Mouse (Mus musculus) R1 (cell line): ENCODE results near the gene Fads3.
A peak's percentile ranks its signal among the peaks of the same experiment; 100 is the strongest.

Experiments used
- DNase-seq: peaks from one replicate; pipeline ENCODE4 v3.0.0-alpha.2; 2018; ENCODE audit warnings: low read depth, low spot score

The Fads3 gene

DNA sequence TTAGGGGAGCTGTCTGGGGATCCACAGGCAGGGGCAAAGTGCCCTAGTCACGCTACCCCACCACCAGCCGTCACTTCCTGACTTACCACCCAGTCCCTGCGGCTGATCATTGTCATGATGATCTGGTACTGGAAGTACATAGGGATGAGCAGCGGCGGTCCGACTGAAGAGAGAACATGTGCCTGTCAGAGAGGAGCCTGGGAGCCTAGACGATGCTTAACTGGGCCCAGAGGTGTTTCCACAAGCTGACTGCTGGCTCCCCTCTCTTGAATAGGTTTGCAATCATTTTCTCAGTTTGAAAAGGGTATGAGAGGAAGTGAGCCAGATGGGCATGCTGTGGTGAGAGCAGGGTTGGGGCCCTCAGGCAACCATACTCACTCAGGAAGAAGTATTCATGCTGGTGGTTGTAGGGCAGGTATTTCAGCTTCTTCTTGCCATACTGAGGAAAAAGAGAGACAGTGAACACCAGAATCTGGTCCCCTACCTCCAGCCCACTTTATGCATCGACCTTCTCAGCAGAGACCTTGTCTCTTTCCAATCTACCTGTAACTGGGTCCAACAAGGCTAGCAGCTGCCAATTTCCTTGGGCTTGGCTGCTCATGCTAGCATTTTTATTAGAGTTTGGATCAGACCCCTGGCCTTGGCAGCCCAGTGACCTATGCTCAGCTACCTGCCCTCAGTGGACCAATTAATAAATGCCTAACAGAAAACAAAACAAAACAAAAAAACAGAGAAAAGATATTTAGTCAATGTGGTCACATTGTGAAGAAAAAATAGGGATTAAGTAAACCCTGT lies 29.0 kb downstream of the Fads3 start:
- peak; percentile 13 for DNase-seq

DNA sequence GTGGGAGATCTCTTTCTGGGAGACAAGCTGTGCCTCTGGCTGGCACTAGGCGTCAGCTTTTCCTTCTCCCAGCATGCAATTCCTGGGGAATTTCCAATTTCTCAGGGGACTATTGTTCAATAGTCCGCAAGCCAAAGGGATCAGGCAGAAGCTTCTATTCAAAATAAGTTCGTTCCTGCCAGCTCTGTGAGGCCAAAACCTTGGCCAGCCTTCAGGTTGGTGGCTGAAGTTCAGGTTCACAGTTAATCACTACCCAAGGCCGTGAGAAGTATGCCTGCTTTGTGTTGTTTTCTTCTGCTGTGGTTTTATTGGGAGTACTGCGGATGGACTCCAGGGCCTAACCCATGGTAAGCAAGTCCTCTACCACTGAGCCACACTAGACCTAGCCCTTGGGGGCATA lies 29.8 kb downstream of the Fads3 start:
- peak; percentile 28 for DNase-seq

DNA sequence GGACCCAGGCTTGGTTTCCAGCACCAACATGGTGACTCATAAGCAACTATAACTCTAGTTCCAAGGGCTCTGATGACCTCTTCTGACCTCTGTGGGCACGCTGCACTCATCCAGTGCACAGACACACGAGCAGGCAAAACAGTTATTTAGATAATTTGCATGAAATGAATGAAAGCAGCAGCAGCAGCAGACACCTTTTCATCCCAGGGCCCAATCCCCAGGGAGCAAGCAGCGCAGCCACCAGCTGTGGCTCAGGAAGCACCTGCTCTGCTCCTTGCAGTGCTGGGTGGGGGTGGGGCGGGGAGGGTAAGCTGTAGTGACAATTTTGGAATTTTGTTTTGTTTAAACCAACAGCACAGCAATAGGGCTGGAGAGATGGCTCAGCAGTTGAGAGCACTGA lies 30.5 kb downstream of the Fads3 start:
- peak; percentile 64 for DNase-seq

DNA sequence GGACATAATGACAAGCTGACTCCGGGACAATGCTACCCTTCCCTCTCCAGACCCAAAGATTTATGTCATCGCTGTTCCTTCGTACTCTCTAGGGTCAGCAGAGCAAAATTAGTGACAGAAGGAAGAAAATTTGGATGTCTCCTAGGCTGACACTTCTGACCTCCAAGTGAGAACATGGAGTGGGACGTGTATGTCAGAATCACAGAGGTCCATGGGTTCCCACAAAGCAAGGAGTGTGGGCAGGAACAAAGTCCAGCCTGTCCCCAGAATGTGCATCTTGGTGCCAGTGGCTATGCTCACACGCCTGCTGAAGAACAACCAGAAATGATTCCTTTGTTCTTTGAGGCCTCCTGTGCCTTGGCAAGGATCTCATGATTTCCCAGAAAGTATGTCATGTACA lies 31.8 kb downstream of the Fads3 start:
- no peak for DNase-seq

DNA sequence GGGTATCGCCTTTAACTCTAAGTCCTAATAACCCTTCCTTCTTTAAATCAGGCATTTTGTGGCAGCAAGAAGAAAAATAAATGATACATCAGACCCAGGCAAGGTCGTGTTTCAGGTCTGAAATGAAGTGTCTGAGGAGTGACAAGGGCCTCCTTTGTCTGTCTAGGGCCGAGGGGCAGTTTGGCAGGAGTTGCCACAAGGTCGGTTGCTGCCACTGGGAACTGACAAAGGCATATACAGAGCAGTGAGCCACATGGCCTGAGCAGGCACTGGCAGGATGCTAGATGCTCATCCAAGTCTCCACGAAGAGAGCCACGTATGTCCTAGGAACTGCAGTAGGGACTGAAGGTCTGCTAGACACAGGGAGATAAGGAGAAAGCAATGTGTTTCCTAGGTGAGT lies 37.0 kb downstream of the Fads3 start:
- no peak for DNase-seq

DNA sequence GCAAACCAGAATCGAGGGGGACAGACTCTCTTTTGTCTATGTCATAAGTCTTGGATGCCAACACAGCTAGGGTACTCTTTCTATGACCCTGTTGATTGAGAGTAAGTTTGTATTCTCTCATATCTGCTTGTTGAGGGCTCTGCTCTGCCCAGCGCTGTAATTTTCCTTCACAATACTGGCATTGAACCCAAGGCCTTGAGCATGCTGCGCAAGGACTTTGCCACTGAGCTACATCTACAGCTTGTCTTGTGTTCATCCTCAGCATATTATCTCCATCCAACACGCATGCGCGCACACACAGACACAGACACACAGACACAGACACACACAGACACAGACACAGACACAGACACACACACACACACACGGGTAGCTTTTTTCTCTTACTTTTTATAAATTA lies 39.0 kb downstream of the Fads3 start:
- no peak for DNase-seq

DNA sequence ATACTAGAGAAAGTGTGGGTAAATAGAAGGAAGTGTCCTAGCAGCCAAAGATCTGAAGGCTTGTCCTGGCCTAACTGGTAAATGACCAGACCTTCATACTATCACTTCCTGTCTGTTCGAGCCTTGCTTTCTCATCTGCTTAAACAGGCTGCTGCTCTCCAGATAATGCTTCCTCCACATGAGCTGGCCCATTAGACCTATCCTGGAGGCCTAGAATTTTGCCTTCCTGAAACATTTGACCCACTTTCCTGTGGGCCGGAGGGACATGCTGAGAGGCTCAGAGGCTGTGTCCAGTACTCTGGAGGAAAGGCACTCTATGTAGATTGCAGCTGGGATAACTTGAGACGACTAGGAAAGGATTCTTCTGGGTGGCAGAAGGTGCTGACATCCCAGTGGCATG lies 40.7 kb downstream of the Fads3 start:
- DNase-seq = no peak

DNA sequence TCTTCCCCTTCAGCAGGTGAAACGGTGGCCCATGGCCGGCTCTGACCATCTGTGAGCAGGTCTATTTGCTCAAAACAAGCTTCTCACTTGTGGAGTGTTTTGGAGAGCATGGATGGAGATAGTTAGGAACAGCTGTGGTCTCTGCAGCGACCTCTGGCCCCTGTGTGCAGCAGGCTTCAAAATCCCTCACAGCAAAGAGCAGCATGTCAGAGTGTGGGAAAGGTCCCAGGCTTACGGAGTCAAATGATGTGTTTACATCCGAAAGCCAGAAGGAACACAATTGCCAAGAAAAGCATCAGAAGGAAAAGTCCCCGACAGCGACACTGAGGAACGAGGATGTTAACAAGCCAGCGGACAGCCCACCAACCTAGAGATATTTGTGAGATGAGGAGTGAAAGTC lies 44.1 kb downstream of the Fads3 start:
- no peak for DNase-seq

DNA sequence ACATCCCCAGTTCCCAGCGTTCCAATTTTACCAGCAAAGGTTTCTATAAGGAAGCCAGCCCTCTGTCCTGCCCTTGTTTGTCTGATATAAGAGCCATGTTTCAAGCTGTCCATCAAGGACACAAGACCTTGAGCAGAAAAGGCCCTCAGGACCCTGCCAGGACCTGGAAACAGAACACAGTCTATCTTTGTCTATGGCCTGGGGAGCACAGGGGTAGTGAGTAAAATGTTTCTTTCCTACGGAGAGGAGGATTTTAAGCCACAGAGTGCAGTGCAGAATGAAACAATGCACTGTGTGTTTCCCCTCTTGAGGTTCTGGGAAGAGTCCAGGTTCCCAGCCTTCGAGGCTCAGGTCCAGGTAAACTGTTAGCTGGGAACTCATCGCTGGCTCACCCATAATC lies 45.6 kb downstream of the Fads3 start:
- DNase-seq = no peak

DNA sequence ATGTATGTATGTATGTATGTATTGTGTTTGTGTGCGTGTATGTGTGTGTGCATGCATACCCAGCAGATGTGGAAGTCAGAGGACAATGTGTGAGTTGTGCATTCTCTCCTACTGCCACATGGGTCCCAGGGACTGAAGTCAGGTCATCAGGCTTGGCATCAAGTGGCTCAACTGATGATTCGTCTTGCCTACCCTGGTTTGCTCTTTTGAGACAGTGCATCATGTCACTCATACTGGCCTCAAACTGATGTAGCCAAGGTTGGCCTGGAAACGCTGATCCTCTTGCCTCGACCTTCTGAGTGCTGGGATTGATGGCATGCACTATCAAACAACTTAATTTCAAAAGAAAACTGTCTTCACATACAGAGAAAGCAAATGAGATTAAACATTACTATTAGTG lies 52.5 kb downstream of the Fads3 start:
- DNase-seq = no peak

DNA sequence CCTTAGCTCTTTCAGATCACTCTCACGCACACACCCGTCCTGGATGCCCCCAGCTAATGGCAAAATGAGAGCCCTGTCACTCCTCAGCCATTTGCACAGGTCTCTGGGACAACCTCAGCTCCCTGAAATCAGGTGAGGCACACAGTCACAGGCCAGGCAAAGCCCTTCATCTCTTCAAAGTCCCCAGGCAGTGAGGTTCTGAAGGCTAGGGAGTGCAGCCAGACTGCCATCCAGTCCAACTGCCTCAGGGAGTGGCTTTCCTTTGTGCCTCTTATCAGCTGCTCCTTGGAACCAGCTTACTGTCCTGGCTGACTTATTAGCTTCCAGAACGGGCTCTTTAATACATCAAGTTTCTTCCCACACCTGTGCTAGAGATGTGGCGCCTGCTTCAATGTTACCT lies 53.3 kb downstream of the Fads3 start:
- no peak for DNase-seq

DNA sequence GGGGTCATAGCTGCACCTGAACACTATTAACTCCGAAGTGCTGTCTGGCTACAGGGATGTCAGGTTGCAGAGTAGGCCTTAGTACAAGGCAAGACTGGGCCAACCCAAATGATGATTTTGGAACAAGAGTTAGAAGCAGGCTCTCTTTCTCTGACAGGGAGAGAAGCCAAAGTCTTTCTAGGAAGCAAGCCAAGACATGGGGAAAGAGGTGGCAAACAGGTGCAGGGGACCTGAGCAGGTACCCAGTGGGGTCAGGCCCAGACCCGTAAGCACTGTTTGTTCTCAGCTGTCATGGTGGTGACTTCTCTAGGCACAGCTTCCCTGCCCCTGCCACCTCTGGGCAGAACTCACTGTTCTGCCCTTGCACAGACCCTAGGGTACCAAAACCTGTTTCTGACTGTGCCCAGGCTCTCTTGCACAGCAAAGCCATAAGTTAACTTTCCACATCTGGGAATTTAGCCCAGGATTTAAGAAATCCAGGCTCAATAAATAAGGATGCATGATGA lies 55.1 kb downstream of the Fads3 start:
- DNase-seq = no peak

DNA sequence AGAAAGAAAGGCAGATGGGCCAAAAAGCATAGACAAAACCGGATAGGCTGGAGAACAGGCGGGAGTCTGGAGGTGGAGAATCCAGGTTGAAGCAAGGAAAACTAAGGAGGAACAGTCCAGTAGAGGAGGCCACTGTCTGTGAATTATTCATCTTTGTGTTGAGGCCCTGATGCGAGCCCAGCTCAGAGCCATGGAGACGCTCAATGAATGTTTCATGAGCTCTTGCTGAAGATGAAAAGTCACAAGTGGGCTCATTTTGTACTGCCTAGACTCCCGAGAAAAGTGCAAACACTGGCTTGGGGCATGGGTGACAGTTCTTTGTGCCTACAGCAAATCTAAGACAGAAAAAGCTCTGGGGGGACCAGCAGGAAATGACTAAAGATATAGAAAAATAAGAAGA lies 56.5 kb downstream of the Fads3 start:
- no peak for DNase-seq

DNA sequence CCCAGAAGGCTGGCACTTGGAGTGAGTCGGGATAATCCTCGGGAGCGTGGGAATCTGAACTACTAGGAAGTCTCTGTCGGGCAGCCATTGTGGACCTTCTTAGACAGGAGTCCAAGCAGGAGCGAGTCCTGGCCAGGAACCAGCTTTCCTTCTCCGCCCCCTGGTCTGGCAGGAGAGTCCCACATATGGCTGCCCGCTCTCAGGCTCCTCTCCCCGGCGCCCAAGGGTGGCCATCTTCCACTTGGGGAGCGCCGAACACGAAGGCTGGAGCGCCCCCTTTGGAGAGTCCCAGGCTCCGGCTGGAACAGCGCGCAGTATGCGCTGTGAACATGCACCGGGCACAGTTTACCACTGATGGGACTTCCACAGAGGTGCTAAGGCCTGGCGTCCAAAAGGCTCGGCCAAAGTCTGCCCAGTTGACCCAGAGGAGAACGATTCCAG lies 59.3 kb downstream of the Fads3 start:
- DNase-seq = peak; percentile 78

DNA sequence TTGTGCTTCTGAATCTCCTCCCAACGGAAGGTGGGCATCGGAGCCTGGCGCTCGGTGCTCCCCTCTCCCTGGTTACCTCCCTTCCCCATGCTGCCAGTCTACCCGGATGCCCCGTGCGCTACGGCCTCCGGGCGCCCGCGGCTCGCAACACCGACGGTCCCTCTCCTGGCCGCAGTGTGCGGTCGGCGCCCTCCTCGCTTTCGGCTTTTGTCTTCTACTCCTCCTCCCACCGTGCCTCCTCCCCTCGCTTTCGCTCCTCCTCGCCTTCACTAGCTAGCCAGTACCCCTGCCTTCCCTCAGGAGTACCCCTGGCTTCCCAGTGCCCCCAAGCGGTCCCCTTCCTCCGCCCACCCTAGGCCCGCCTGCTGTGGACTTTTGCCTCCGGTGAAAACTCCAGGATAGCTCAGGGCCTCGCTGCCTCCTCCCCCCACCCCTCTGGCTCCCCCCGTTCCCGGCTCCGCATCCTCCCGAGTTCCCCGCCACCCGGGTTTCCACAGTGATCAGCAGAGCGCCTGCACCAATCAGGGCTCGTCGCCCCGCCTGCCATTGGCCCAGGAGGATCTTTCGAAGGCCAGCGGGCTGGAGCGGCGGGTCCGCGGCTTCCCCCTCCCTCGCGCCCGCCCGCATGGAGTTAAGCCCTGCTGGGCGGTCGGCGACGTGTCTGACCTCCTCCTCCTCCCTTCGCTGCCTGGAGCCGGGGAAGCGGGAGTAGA lies 60.1 kb downstream of the Fads3 start, which contains the start of gene Fads2:
Gene Fads2, minus strand, starts transcription at position 406 of the 713 bp plus-strand sequence.
- peak; percentile 92 for DNase-seq

DNA sequence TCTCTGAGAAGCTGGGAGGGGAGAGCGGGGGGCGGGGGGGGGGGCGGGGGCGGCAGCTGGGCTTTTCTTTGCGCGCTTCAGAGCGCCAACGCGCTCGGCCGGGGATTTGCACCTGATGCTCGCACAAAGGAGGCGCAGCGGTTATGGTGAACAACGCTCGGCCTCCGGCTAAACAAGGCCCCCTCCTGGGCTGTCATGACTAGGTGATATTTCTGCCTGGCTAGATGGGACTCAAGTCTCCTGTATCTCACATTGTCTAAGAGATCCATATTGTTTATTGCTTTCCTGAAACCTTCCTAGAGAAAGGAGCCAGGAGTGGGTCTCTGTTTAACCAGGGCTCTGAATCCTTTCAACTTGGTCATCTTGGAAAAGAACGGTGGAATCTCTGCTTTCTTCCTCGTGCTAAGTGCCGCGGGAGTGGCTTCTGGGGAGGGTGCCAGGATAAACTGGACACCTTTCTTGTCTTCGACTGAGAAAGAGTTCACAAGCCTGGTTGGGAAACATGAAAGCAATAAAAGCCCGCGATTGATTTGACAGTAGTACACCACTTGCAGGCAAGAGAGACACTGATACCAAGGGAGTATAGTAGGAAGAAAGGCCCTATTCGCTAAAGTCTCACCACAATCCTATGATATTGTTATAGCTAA lies 60.8 kb downstream of the Fads3 start:
- no peak for DNase-seq

DNA sequence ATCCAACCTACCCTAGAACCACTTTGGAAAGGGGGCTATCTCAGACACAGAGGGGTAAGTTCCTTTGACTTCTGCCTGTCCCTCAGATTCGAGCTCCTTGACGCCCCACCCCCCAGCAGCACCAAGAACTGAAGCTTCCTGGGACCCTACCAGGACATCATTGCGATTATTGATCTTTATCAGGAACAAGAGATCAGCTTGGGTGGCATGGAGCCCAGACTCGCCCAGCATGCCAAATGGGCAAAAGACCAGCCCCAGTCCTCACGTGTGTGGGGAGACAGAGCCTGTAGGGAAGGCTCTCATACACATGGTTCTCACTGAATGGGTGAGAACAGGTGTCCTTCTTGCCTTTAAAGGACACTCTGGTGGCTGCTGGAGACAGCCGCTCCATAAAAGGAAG lies 62.9 kb downstream of the Fads3 start:
- DNase-seq = no peak

DNA sequence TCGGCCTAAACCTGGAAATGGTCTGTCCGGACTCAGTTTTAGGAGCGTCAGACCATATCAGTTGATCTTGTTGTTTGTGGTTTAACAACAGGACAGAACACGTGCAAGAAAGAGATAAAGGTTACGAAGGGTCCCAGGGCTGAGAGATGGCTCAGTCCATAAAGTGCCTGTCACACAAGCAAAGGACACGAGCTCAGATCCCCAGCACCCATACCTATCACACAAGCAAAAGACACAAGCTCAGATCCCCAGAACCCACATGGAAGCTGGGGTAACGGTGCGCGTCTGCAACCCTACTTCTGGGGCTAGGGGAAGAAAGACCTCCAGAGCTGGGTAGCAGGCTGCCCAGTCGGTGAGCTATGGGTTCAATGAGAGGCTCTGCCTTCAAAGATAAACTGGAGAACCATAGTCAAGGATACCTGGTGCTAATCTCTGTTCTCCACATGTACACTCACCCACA lies 63.7 kb downstream of the Fads3 start:
- DNase-seq = no peak

DNA sequence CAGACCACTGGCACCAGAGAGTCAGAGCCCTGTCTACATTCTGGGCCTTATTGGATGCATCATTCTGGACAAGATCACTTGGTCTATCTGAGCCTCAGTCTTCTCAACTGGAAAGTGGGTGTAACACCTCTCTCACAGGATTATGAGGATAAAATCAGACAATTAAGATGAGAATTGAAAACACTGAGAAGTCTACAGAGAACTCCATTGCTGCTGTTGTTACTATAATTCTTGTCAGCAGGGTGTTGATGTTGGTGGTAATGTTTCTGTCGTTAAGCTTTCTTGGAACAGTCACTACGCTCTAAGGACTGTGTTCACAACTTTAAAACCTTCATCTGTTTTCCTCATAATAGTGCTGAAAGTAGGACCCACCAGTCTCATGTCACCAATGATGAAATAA lies 65.3 kb downstream of the Fads3 start:
- DNase-seq = no peak

DNA sequence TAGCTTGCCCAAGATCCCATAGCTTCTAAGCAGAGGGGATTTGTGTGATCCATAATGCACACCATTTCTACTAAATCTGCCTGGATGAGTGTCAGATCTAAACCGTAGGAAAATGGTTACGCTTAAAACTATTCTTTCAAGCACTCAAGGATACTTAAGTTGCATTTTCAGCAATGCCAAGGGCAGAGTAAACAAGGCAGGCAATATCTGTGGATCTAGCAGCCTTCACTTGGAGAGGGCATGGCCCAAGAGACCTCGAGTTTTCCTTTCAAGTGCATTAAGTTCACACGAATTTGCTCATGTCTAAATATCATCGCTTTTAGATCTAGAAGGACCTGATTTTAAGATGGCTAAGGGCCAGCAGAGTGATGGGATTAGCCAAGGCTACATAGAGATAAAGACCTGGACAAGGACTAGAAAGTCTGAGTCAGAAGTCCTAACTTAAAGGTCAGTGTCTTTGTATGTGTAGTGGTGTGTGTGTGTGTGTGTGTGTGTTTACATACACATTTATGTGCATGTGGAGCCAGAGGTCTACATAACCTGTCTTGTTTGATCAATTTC lies 65.8 kb downstream of the Fads3 start:
- no peak for DNase-seq

DNA sequence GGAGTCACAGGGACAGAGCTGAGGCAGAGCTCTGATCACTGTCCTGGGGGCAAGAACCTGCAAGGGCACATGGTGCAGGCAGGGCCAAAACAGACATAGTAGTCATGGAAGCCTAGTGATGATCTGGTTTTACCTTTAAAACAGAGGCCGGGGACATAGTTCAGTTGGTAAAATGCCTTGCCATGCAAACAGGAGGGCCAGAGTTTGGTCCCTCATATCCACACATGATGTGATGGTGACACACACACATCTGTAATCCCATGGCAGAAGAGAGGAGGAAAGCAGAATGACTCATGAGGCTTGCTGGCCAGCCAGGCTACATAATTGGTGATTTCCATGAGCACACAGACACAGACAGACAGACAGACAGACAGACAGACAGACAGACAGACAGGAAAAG lies 66.8 kb downstream of the Fads3 start:
- DNase-seq = no peak

DNA sequence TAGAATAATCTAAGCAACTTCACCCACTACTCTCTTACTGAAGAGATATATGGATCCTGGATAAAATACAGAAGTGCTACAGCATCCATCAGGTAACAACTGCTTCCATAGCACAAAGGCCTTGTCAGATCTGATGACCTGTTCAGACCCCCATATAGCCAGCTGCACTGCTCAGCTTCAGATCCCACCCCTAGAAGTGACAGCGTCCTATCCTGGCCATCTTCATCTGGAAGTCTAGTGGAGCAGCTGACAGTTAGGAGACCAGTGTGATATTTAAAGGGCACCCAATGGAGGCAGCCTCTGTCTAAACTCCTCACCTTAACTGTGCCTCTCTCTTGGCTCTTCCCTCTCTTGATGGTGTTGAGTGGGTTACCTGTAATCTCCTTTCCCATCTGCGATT lies 67.3 kb downstream of the Fads3 start:
- no peak for DNase-seq
